Mouse (Mus musculus) lung, postnatal 0 days (tissue): ENCODE measurements around the gene Pde4d.

Experiments used
- CTCF ChIP-seq: IDR thresholded peaks from 2 replicates; pipeline ENCODE4 v1.5.1; 2016; ENCODE audit warnings: antibody characterized with exemption, mild to moderate bottlenecking
- EP300 ChIP-seq: IDR thresholded peaks from 2 replicates; pipeline ENCODE4 v1.6.1; 2016; ENCODE audit warnings: antibody characterized with exemption, mild to moderate bottlenecking, control low read depth

- TF ChIP-seq CTCF (no peak), EP300 (no peak)
These were observed 322.6 kb downstream of the Pde4d start for GRCm38 (mm10) chr13:108772386-108772785.
